Mouse (Mus musculus) liver, embryonic 14.5 days (tissue): Measurements from ENCODE around the gene Anks1. TPM values are rescaled to one million over a fixed set of nuclear protein-coding genes. Genes with fewer than 3 reads are reported as not detected.

Source experiments
- ATAC-seq: fragments of 200-750 bp; cut with Nextera tagmentation; 2 replicates; pipeline ENCODE4 v1.8.0; 2017; ENCODE audit warnings: moderate number of reproducible peaks, mild to moderate bottlenecking, moderate library complexity; ENCODE audit not compliant: insufficient read depth
- DNase-seq, 3 experiments: peaks; one replicate each; pipeline ENCODE4 v3.0.0-alpha.2; 2012 to 2013; ENCODE audit warnings: low read depth in 3 of 3, low spot score in 3 of 3
- H3K27ac ChIP-seq: fragments of 300-500 bp; sonication (generic); 2 replicates; pipeline ENCODE4 v1.5.1; 2014; ENCODE audit warnings: moderate library complexity, mild to moderate bottlenecking, control low read depth, inconsistent platforms
- H3K27me3 ChIP-seq: fragments of 300-500 bp; sonication (generic); 2 replicates; pipeline ENCODE4 v1.6.1; 2014; ENCODE audit warnings: mild to moderate bottlenecking, low read length, moderate library complexity; ENCODE audit not compliant: control insufficient read depth, insufficient read depth
- H3K36me3 ChIP-seq: fragments of 300-500 bp; sonication (generic); replicated peaks from 2 replicates; pipeline ENCODE4 v1.6.1; 2014; ENCODE audit warnings: low read depth; ENCODE audit not compliant: control insufficient read depth, insufficient read depth
- H3K4me1 ChIP-seq, 2 experiments: fragments of 200-500 bp in 1 of 2; fragments of 300-500 bp in 1 of 2; sonication (generic) in 1 of 2; replicated peaks; 2 replicates each; pipeline ENCODE4 v1.6.1; 2012 to 2014; ENCODE audit warnings: antibody characterized with exemption in 1 of 2, inconsistent platforms in 1 of 2, low read length in 1 of 2; ENCODE audit not compliant: control insufficient read depth in 2 of 2, insufficient read depth in 2 of 2
- H3K4me2 ChIP-seq: fragments of 300-500 bp; sonication (generic); 2 replicates; pipeline ENCODE4 v1.6.1; 2014; ENCODE audit warnings: low read depth, mild to moderate bottlenecking, control low read depth, moderate library complexity
- H3K4me3 ChIP-seq, 2 experiments: fragments of 200-500 bp in 1 of 2; fragments of 300-500 bp in 1 of 2; sonication (generic) in 1 of 2; 2 replicates each; pipeline ENCODE4 v1.5.1; 2012 to 2014; ENCODE audit warnings: low read depth in 2 of 2, low read length in 2 of 2, mild to moderate bottlenecking in 2 of 2, control low read depth in 1 of 2, inconsistent platforms in 1 of 2, moderate library complexity in 1 of 2; ENCODE audit not compliant: insufficient read depth in 1 of 2
- H3K9ac ChIP-seq: fragments of 300-500 bp; sonication (generic); replicated peaks from 2 replicates; pipeline ENCODE4 v1.6.1; 2014; ENCODE audit warnings: mild to moderate bottlenecking, control low read depth, moderate library complexity
- H3K9me3 ChIP-seq: fragments of 300-500 bp; sonication (generic); 2 replicates; pipeline ENCODE4 v1.6.1; 2016; ENCODE audit warnings: low read length, mixed read lengths; ENCODE audit not compliant: control insufficient read depth
- CTCF ChIP-seq: IDR thresholded peaks from 2 replicates; pipeline ENCODE4 v1.5.1; 2016; ENCODE audit warnings: antibody characterized with exemption, low read depth, control low read depth
- EP300 ChIP-seq: IDR thresholded peaks from 2 replicates; pipeline ENCODE4 v1.6.1; 2016; ENCODE audit warnings: antibody characterized with exemption, low read depth
- WGBS: fragments of 180-500 bp; shearing (Covaris S2); extraction: QIAGEN DNeasy Blood & Tissue Kit; methylation state at CpG from one replicate; pipeline ENCODE4 v1.1.7; 2014; ENCODE audit not compliant: insufficient replicate concordance; 5-methylcytosine and 5-hydroxymethylcytosine counted together
- polyA plus RNA-seq, 2 experiments: library from polyadenylated mRNA; depleted of rRNA in 1 of 2; stranded (reverse) in 1 of 2; unstranded in 1 of 2; fragments of >200 nt; fragmentation: Nextera tagmentation in 1 of 2; extraction: Ambion mirVana in 1 of 2; gene quantifications; 2 replicates each; pipeline versions ENCODE4 v1.2.1 to v1.2.3; 2012 to 2014

Gene Anks1
- polyA plus RNA-seq, 2 experiments, result 2.4 to 5.3 TPM

DNA sequence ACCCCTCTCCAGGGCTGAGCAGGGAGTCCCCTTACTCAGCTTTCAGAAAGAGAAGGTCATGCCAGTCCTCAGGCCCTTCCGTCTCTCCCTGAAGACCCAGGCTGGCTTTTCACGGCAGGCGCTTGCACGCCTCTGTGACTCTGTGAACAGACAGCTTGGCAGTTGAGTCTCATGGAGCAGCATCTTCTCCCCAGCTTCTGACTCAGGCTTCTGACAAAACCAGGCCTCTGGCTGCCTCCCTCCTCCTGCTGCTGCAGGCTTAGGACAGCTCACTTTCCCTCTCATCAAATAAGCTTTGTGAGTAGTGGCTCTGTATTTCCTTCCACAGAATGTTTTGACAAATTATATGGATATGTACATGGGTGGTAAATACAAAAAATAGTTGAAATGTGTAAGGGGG, 91.3 kb downstream of the Anks1 start:
- TF ChIP-seq CTCF, result no peak
- no peak for TF ChIP-seq EP300
- 90% methylated on average over 4 of the region's 4 CpGs for WGBS
- H3K9me3 ChIP-seq, result no peaks in the 10 kb centered on the region
- no peaks in the 10 kb centered on the region for H3K27me3 ChIP-seq
- ATAC-seq (no peak), DNase-seq (no peak)
- H3K36me3 ChIP-seq, result no peaks in the 10 kb centered on the region
- no peaks in the 10 kb centered on the region for H3K4me1 ChIP-seq
- no peak overlapping the region for H3K4me3 ChIP-seq
- no peak overlapping the region for H3K9ac ChIP-seq
- H3K4me2 ChIP-seq, result no peak overlapping the region
- H3K27ac ChIP-seq, result no peak overlapping the region

DNA sequence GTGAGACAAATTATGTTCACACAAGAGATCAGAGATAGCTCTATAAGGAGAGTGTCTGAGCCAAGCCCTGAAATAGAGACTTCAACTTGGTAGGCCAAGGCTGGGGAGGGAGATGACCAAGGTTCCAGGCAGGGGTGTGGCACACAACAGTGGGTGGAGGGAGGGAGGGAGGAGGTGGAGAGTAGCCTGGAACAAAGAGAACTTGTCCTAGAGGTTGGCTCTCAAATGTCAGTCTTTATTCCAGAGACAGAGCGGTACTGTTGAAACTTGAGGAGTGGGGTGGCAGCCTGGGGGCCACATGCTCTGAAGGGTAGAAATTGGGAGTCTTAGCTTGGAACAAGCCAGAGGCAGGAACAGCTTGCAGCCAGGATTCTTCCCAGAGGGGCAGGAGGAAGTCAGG, 91.7 kb downstream of the Anks1 start:
- Histone ChIP-seq H3K36me3 (no peaks in the 10 kb centered on the region), H3K9ac (no peak overlapping the region), H3K4me1 (no peaks in the 10 kb centered on the region), H3K4me3 (no peak overlapping the region), H3K4me2 (no peak overlapping the region), H3K27me3 (no peaks in the 10 kb centered on the region), H3K27ac (no peak overlapping the region), H3K9me3 (no peaks in the 10 kb centered on the region)
- no peak for ATAC-seq
- TF ChIP-seq EP300 (no peak), CTCF (no peak)
- 83% methylated on average over 1 of the region's 1 CpGs for WGBS
- no peak for DNase-seq

DNA sequence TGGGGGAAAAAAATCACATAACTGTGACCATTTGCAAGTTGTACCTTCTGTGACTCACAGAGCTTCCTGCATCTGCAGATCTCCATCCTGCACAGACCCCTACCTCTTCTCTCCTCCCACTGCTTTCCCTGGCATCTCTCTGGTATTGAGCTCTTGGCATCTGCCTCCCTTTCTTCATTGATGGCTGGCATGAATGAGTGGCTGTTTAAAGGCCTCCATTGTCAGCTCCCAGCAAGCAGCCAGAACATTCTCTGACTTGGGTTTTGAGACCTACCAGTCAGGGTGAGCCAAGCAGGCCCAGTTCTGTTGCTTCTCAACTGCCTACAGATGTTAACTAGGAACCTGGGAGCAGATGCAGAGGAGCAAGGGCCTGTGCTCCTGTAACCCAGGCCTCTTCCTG, 96.3 kb downstream of the Anks1 start:
- Histone ChIP-seq H3K9ac (no peak overlapping the region), H3K36me3 (no peaks in the 10 kb centered on the region), H3K4me3 (no peak overlapping the region), H3K27me3 (no peaks in the 10 kb centered on the region), H3K9me3 (no peaks in the 10 kb centered on the region), H3K4me1 (peaks cover 0 to 8% of the 10 kb centered on the region in 2 experiments; a peak in 3 of 4 replicates), H3K27ac (no peak overlapping the region), H3K4me2 (no peak overlapping the region)
- TF ChIP-seq CTCF, result no peak
- no peak for ATAC-seq
- DNase-seq, result no peak

DNA sequence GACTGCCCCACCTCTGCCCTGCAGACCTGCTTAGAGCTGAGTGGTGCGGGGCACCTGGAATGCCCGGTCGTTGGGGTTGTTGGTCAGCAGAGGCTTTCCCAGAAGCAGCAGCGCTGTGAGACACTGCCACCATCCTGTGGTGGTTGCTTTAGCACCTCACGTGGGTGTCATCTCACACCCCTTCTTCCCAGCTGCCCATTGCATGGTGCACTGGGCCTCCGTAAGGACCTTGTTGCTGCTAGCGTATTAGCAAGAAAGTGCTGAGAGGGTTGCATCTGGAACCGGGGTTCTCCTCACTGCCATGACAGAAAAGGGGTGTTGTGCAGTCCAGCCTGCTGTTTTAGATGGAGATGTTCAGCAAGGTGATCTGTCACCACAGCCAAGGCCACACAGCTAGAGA, 97.1 kb downstream of the Anks1 start:
- H3K4me1 ChIP-seq, result peaks cover 0 to 8% of the 10 kb centered on the region in 2 experiments; a peak in 3 of 4 replicates
- no peak for TF ChIP-seq CTCF
- TF ChIP-seq EP300, result no peak

DNA sequence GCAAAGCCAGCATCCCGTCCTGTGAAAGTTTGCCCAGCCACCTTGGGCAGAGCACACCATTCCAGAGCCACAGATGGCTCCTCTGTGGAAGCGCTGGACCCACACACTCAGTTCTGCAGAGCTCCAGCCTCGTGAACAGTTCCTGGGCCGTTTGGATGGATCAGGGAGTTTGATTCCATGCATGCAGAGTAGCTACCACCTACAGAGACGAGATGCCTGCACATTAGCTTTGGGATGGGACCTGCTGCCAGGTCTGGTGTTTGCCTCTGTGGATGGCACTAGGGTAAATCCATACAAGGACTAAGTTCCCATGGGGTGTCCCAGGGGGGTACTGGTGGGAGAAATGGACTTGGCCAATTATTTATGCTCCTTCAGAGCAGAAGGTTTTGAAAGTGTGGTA, 97.5 kb downstream of the Anks1 start:
- Histone ChIP-seq H3K4me3 (no peak overlapping the region), H3K4me2 (peak overlapping the region; percentile 62), H3K27me3 (no peaks in the 10 kb centered on the region), H3K27ac (no peak overlapping the region), H3K4me1 (peaks cover 0 to 8% of the 10 kb centered on the region in 2 experiments; a peak in 3 of 4 replicates), H3K36me3 (no peaks in the 10 kb centered on the region), H3K9me3 (no peaks in the 10 kb centered on the region), H3K9ac (no peak overlapping the region)
- no peak for TF ChIP-seq CTCF
- no peak for TF ChIP-seq EP300
- 45% methylated on average over 5 of the region's 5 CpGs for WGBS
- ATAC-seq (no peak), DNase-seq (no peak)

More for the DNA sequence above, 97.1 kb downstream of the Anks1 start:
- ATAC-seq (no peak), DNase-seq (no peak)
- Histone ChIP-seq H3K9ac (no peak overlapping the region), H3K4me2 (no peak overlapping the region), H3K36me3 (no peaks in the 10 kb centered on the region), H3K27me3 (no peaks in the 10 kb centered on the region), H3K4me3 (no peak overlapping the region), H3K9me3 (no peaks in the 10 kb centered on the region), H3K27ac (no peak overlapping the region)
- 56% methylated on average over 8 of the region's 8 CpGs for WGBS
